Mouse (Mus musculus): ENCODE results near the gene Tmem184b. TPM values are rescaled to one million over a fixed set of nuclear protein-coding genes. Genes with fewer than 3 reads are reported as not detected.

Gene Tmem184b
- total and polyA plus RNA-seq, 3 experiments = 1.9 to 13.8 (median 11.3) TPM

- no peak for DNase-seq (ENCODE audit: low spot score)
- no peak for ATAC-seq (ENCODE audit: extremely low read depth, insufficient number of reproducible peaks, low FRiP score, poor library complexity, severe bottlenecking)
- Histone ChIP-seq H3K4me3 (ENCODE audit: low read depth, low read length) (peak overlapping the region; percentile 91), H3K4me1 (ENCODE audit: insufficient read depth, low read depth, low read length) (peaks cover 70% of the 10 kb centered on the region), H3K36me3 (replicated peaks) (peaks cover 30% of the 10 kb centered on the region), H3K9me3 (replicated peaks) (no peaks in the 10 kb centered on the region), H3K27me3 (ENCODE audit: insufficient read depth, low read length) (peaks cover 17% of the 10 kb centered on the region; the same call in 1 of the 2 replicates)
- TF ChIP-seq GATA2 (IDR thresholded peaks at IDR 0.05; ENCODE audit: borderline replicate concordance, low read depth, low read length) (no peak), CTCF (IDR thresholded peaks at IDR 0.05; ENCODE audit: low read depth, low read length) (no peak), GATA1 (IDR thresholded peaks at IDR 0.05; ENCODE audit: borderline replicate concordance, low read length) (no peak), POLR2AphosphoS5 (IDR thresholded peaks at IDR 0.05; ENCODE audit: insufficient replicate concordance, low read depth, low read length) (no peak), TAL1 (conservative IDR thresholded peaks at IDR 0.05; ENCODE audit: low read depth, low read length) (no peak)
These were observed 54.7 kb downstream of the Tmem184b start for GRCm38 (mm10) chr15:79348651-79349050.

- TF ChIP-seq GATA2 (IDR thresholded peaks at IDR 0.05; ENCODE audit: borderline replicate concordance, low read depth, low read length) (no peak), POLR2AphosphoS5 (IDR thresholded peaks at IDR 0.05; ENCODE audit: insufficient replicate concordance, low read depth, low read length) (no peak), TAL1 (conservative IDR thresholded peaks at IDR 0.05; ENCODE audit: low read depth, low read length) (no peak), GATA1 (IDR thresholded peaks at IDR 0.05; ENCODE audit: borderline replicate concordance, low read length) (no peak), CTCF (IDR thresholded peaks at IDR 0.05; ENCODE audit: low read depth, low read length) (no peak)
- no peaks in the 10 kb centered on the region for H3K9me3 ChIP-seq (replicated peaks)
- H3K27me3 ChIP-seq (ENCODE audit: insufficient read depth, low read length) = peaks cover 17% of the 10 kb centered on the region; the same call in 1 of the 2 replicates
- ATAC-seq (ENCODE audit: extremely low read depth, insufficient number of reproducible peaks, low FRiP score, poor library complexity, severe bottlenecking) (peak; percentile 47), DNase-seq (ENCODE audit: low spot score) (peak; percentile 87)
- peaks cover 74% of the 10 kb centered on the region for H3K4me1 ChIP-seq (ENCODE audit: insufficient read depth, low read depth, low read length)
- peaks cover 25% of the 10 kb centered on the region for H3K36me3 ChIP-seq (replicated peaks)
- peak overlapping the region; percentile 91 for H3K4me3 ChIP-seq (ENCODE audit: low read depth, low read length)
These were observed 55.4 kb downstream of the Tmem184b start for GRCm38 (mm10) chr15:79347845-79348506.

DNA sequence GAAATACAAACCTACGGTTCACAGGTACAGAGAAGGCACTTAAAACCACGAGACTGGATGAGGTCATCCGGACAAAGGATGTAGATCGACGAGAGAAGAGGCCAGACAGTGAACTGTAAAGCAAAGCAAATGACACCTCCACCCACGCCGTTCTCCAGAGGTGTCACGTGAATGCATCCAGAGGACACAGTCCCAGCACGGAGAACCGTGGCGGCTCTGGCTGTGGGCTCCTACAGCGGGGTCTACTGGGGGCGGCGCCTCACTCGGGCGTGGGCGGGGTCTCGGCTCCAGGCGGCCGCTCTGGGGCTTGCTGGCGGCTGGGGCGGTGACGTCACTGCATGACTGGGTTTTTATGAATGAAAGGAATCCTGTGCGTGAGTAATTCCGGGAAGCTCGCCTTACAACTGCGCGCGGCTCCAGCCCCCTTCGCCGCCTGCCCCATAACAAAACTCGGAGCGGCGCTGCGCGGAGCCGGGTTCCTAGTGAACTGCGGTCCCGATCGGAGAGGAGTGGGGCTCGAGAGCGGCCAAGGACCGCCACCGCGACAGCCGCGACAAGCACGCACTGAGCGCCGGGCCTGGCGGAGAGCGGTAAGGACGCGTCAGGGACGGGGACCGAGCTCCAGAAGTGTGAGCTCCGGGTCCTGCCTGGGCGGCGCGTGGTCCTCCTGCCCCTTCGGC, 56.1 kb downstream of the Tmem184b start:
- Histone ChIP-seq H3K36me3 (replicated peaks) (peaks cover 22% of the 10 kb centered on the region), H3K4me1 (ENCODE audit: insufficient read depth, low read depth, low read length) (peaks cover 72% of the 10 kb centered on the region), H3K9me3 (replicated peaks) (no peaks in the 10 kb centered on the region), H3K4me3 (ENCODE audit: low read depth, low read length) (peak overlapping the region; percentile 91), H3K27me3 (ENCODE audit: insufficient read depth, low read length) (peaks cover 17% of the 10 kb centered on the region; the same call in 1 of the 2 replicates)
- peak; percentile 69 for ATAC-seq (ENCODE audit: extremely low read depth, insufficient number of reproducible peaks, low FRiP score, poor library complexity, severe bottlenecking)
- TF ChIP-seq TAL1 (conservative IDR thresholded peaks at IDR 0.05; ENCODE audit: low read depth, low read length) (no peak), GATA1 (IDR thresholded peaks at IDR 0.05; ENCODE audit: borderline replicate concordance, low read length) (no peak), POLR2AphosphoS5 (IDR thresholded peaks at IDR 0.05; ENCODE audit: insufficient replicate concordance, low read depth, low read length) (no peak), GATA2 (IDR thresholded peaks at IDR 0.05; ENCODE audit: borderline replicate concordance, low read depth, low read length) (no peak), CTCF (IDR thresholded peaks at IDR 0.05; ENCODE audit: low read depth, low read length) (no peak)
- peak; percentile 84 for DNase-seq (ENCODE audit: low spot score)

GRCm38 (mm10) chr15:79346051-79346793, 57.1 kb downstream of the Tmem184b start, which contains the start of gene Maff:
Gene Maff (plus strand): TSS chr15:79346621.
- Histone ChIP-seq H3K4me1 (ENCODE audit: insufficient read depth, low read depth, low read length) (peaks cover 64% of the 10 kb centered on the region), H3K36me3 (replicated peaks) (peaks cover 15% of the 10 kb centered on the region), H3K9me3 (replicated peaks) (no peaks in the 10 kb centered on the region), H3K4me3 (ENCODE audit: low read depth, low read length) (peak within 1 kb of the TSS; percentile 91), H3K27me3 (ENCODE audit: insufficient read depth, low read length) (peaks cover 14% of the 10 kb centered on the region; the same call in 1 of the 2 replicates)
- ATAC-seq (ENCODE audit: extremely low read depth, insufficient number of reproducible peaks, low FRiP score, poor library complexity, severe bottlenecking) (no peak), DNase-seq (ENCODE audit: low spot score) (no peak)
- no peak for TF ChIP-seq GATA1 (IDR thresholded peaks at IDR 0.05; ENCODE audit: borderline replicate concordance, low read length)
- TF ChIP-seq TAL1 (conservative IDR thresholded peaks at IDR 0.05; ENCODE audit: low read depth, low read length) = no peak
- no peak for TF ChIP-seq CTCF (IDR thresholded peaks at IDR 0.05; ENCODE audit: low read depth, low read length)
- TF ChIP-seq GATA2 (IDR thresholded peaks at IDR 0.05; ENCODE audit: borderline replicate concordance, low read depth, low read length) = no peak
- TF ChIP-seq POLR2AphosphoS5 (IDR thresholded peaks at IDR 0.05; ENCODE audit: insufficient replicate concordance, low read depth, low read length) = no peak

- Histone ChIP-seq H3K4me3 (ENCODE audit: low read depth, low read length) (no peak overlapping the region), H3K27me3 (ENCODE audit: insufficient read depth, low read length) (peaks cover 14% of the 10 kb centered on the region), H3K4me1 (ENCODE audit: insufficient read depth, low read depth, low read length) (peaks cover 50% of the 10 kb centered on the region), H3K9me3 (replicated peaks) (no peaks in the 10 kb centered on the region), H3K36me3 (replicated peaks) (peaks cover 2% of the 10 kb centered on the region)
- no peak for ATAC-seq (ENCODE audit: extremely low read depth, insufficient number of reproducible peaks, low FRiP score, poor library complexity, severe bottlenecking)
- TF ChIP-seq GATA2 (IDR thresholded peaks at IDR 0.05; ENCODE audit: borderline replicate concordance, low read depth, low read length) = no peak
- no peak for TF ChIP-seq GATA1 (IDR thresholded peaks at IDR 0.05; ENCODE audit: borderline replicate concordance, low read length)
- no peak for TF ChIP-seq CTCF (IDR thresholded peaks at IDR 0.05; ENCODE audit: low read depth, low read length)
- no peak for TF ChIP-seq TAL1 (conservative IDR thresholded peaks at IDR 0.05; ENCODE audit: low read depth, low read length)
- TF ChIP-seq POLR2AphosphoS5 (IDR thresholded peaks at IDR 0.05; ENCODE audit: insufficient replicate concordance, low read depth, low read length) = no peak
- DNase-seq (ENCODE audit: low spot score) = no peak
These were observed 58.7 kb downstream of the Tmem184b start for GRCm38 (mm10) chr15:79344627-79345026.

Measured in G1E (cell line).